Mouse (Mus musculus): ENCODE measurements around the gene Zxdb.

DNA sequence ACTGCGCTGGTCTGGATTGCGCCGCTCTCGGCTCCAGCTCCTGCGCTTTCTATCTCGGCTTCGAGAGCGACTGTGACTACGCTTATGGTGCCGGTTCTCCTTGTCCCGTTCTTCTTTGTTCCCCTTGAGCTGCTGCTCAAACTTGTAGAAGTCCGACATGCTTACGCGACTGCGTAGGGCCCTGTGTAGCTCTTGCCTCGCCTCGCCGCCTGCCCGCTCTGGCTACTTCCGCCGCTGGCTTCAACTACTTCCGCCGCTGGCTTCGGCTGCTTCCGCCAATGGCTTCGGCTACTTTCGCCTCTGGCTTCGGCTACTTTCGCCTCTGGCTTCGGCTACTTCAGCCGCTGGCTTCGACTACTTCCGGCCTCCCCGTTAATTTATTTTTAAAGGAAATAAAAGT lies 49.5 kb downstream of the Zxdb start:
- TF ChIP-seq CTCF (IDR thresholded peaks at IDR 0.05; ENCODE audit: control insufficient read depth, insufficient read depth, insufficient read length), result no peak
- no peak for TF ChIP-seq MAX (IDR thresholded peaks at IDR 0.05)
- TF ChIP-seq MYOG (IDR thresholded peaks at IDR 0.05; ENCODE audit: control insufficient read depth, extremely low read depth, insufficient read length), result no peak
- no peak for TF ChIP-seq MYOD1 (IDR thresholded peaks at IDR 0.05; ENCODE audit: control insufficient read depth, insufficient read length, low read depth)
- TF ChIP-seq USF1 (IDR thresholded peaks at IDR 0.05; ENCODE audit: low read depth), result no peak
- TF ChIP-seq CEBPB (IDR thresholded peaks at IDR 0.05; ENCODE audit: low read depth), result no peak
- no peak for TF ChIP-seq FOSL1 (IDR thresholded peaks at IDR 0.05; ENCODE audit: insufficient read depth, low read length, poor library complexity, severe bottlenecking)
